Mouse (Mus musculus): ENCODE data around the gene H2-T24. TPM values are rescaled to one million over a fixed set of nuclear protein-coding genes. Genes with fewer than 3 reads are reported as not detected.
A peak's percentile ranks its signal among the peaks of the same experiment; 100 is the strongest.
"Not testable (repeated sequence)": the region's sequence is repeated elsewhere in the genome, so short reads cannot be mapped to it uniquely, and the experiment has no call there.

H2-T24 gene
- total and polyA plus RNA-seq, 3 experiments = 14.1 to 25.9 TPM; not detected in 1

DNA sequence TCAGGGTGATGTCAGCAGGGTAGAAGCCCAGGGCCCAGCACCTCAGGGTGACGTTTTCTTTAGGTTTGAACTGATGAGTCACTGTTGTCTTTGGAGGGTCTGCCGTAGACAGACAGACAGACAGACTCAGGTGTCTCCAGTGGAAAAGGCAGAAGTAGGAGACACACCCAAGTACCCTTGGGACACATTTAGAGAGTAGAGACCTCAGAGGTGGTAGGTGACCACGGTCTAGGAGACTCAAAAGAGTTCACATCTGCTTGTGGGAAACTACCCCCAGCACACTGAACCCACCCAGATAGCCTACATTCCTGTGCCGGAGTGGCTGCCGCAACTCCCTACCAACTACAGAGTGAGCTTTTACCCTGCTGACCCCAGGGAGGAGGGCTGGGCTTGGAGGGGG, 5.4 kb downstream of the H2-T24 start:
- Histone ChIP-seq H3K79me2 (ENCODE audit: control insufficient read depth, insufficient read depth, low read length, poor library complexity) (peaks cover 53% of the 10 kb centered on the region), H3K9ac (ENCODE audit: control insufficient read depth, low read depth, low read length, poor library complexity, severe bottlenecking) (no peak overlapping the region), H3K27me3 (ENCODE audit: control insufficient read depth in 1 of 2, insufficient read depth in 2 of 2, low read length in 2 of 2) (no peaks in the 10 kb centered on the region), H3K4me3 (ENCODE audit: control insufficient read depth in 1 of 2, insufficient read depth in 1 of 2, low read depth in 2 of 2, low read length in 2 of 2) (no peak overlapping the region), H3K9me3 (replicated peaks; ENCODE audit: insufficient read depth, low read length) (no peaks in the 10 kb centered on the region), H3K4me1 (ENCODE audit: control insufficient read depth in 1 of 2, insufficient read depth in 2 of 2, low read length in 2 of 2) (peaks cover 3 to 30% of the 10 kb centered on the region in 2 experiments), H3K36me3 (ENCODE audit: control insufficient read depth in 1 of 2, insufficient read depth in 2 of 2, low read length in 2 of 2) (peaks cover 15 to 31% of the 10 kb centered on the region in 2 experiments), H3K27ac (ENCODE audit: control insufficient read depth, low read depth, low read length) (no peak overlapping the region)
- TF ChIP-seq MXI1 (IDR thresholded peaks at IDR 0.05; ENCODE audit: low read depth, low read length) = no peak
- TF ChIP-seq NRF1 (IDR thresholded peaks at IDR 0.05; ENCODE audit: insufficient read depth, low read depth, low read length, poor library complexity, severe bottlenecking) = no peak
- TF ChIP-seq POLR2A (IDR thresholded peaks at IDR 0.05; ENCODE audit: control insufficient read depth in 1 of 2, insufficient read depth in 1 of 2, low read depth in 1 of 2, low read length in 2 of 2, poor library complexity in 1 of 2) = no peak
- TF ChIP-seq ZKSCAN1 (IDR thresholded peaks at IDR 0.05; ENCODE audit: low read depth, low read length) = no peak
- no peak for TF ChIP-seq NELFE (IDR thresholded peaks at IDR 0.05; ENCODE audit: low read depth, low read length)
- TF ChIP-seq MYC (IDR thresholded peaks at IDR 0.05; ENCODE audit: low read depth, low read length) = no peak
- no peak for TF ChIP-seq ETS1 (IDR thresholded peaks at IDR 0.05; ENCODE audit: low read depth, low read length)
- TF ChIP-seq SIN3A (IDR thresholded peaks at IDR 0.05; ENCODE audit: low read length) = no peak
- no peak for TF ChIP-seq MAZ (IDR thresholded peaks at IDR 0.05; ENCODE audit: low read depth, low read length)
- no peak for TF ChIP-seq MYB (IDR thresholded peaks at IDR 0.05; ENCODE audit: low read depth, low read length)
- TF ChIP-seq POLR2AphosphoS2 (IDR thresholded peaks at IDR 0.05; ENCODE audit: low read length) = no peak; the same call in 1 of the 2 replicates
- no peak for TF ChIP-seq UBTF (IDR thresholded peaks at IDR 0.05; ENCODE audit: borderline replicate concordance, insufficient read depth, low read depth, low read length)
- no peak for TF ChIP-seq RCOR1 (IDR thresholded peaks at IDR 0.05; ENCODE audit: low read depth, low read length)
- no peak for TF ChIP-seq ZC3H11A (IDR thresholded peaks at IDR 0.05; ENCODE audit: low read depth, low read length)
- DNase-seq (ENCODE audit: low read depth, low spot score) = peak; percentile 12

GRCm38 (mm10) chr17:36004409-36004808, 16.0 kb downstream of the H2-T24 start:
- Histone ChIP-seq H3K4me1 (ENCODE audit: control insufficient read depth in 1 of 2, insufficient read depth in 2 of 2, low read length in 2 of 2) (peaks cover 23 to 41% of the 10 kb centered on the region in 2 experiments), H3K36me3 (ENCODE audit: control insufficient read depth in 1 of 2, insufficient read depth in 2 of 2, low read length in 2 of 2) (peaks cover 12 to 40% of the 10 kb centered on the region in 2 experiments), H3K79me2 (ENCODE audit: control insufficient read depth, insufficient read depth, low read length, poor library complexity) (peaks cover 54% of the 10 kb centered on the region)
- peak; percentile 11 for DNase-seq (ENCODE audit: low read depth, low spot score)
- H3K27ac ChIP-seq (ENCODE audit: control insufficient read depth, low read depth, low read length); H3K4me3 ChIP-seq (ENCODE audit: control insufficient read depth in 1 of 2, insufficient read depth in 1 of 2, low read depth in 2 of 2, low read length in 2 of 2); H3K27me3 ChIP-seq (ENCODE audit: control insufficient read depth in 1 of 2, insufficient read depth in 2 of 2, low read length in 2 of 2); H3K9ac ChIP-seq (ENCODE audit: control insufficient read depth, low read depth, low read length, poor library complexity, severe bottlenecking); H3K9me3 ChIP-seq (replicated peaks; ENCODE audit: insufficient read depth, low read length): not testable (repeated sequence)
- TF ChIP-seq POLR2A (IDR thresholded peaks at IDR 0.05; ENCODE audit: control insufficient read depth in 1 of 2, insufficient read depth in 1 of 2, low read depth in 1 of 2, low read length in 2 of 2, poor library complexity in 1 of 2) = peak in 1 of 2 experiments; percentile 17; a peak in 1 of 4 replicates

- DNase-seq (ENCODE audit: low read depth, low spot score) = no peak
- Histone ChIP-seq H3K4me1 (ENCODE audit: control insufficient read depth in 1 of 2, insufficient read depth in 2 of 2, low read length in 2 of 2) (peaks cover 30 to 50% of the 10 kb centered on the region in 2 experiments), H3K36me3 (ENCODE audit: control insufficient read depth in 1 of 2, insufficient read depth in 2 of 2, low read length in 2 of 2) (peaks cover 12 to 50% of the 10 kb centered on the region in 2 experiments), H3K4me3 (ENCODE audit: control insufficient read depth in 1 of 2, insufficient read depth in 1 of 2, low read depth in 2 of 2, low read length in 2 of 2) (no peak overlapping the region), H3K27me3 (ENCODE audit: control insufficient read depth in 1 of 2, insufficient read depth in 2 of 2, low read length in 2 of 2) (no peaks in the 10 kb centered on the region), H3K79me2 (ENCODE audit: control insufficient read depth, insufficient read depth, low read length, poor library complexity) (peaks cover 61% of the 10 kb centered on the region), H3K9ac (ENCODE audit: control insufficient read depth, low read depth, low read length, poor library complexity, severe bottlenecking) (no peak overlapping the region), H3K9me3 (replicated peaks; ENCODE audit: insufficient read depth, low read length) (no peaks in the 10 kb centered on the region), H3K27ac (ENCODE audit: control insufficient read depth, low read depth, low read length) (peak overlapping the region; percentile 33)
- TF ChIP-seq ZNF384 (IDR thresholded peaks at IDR 0.05; ENCODE audit: low read depth, low read length) = no peak
- TF ChIP-seq ZMIZ1 (IDR thresholded peaks at IDR 0.05; ENCODE audit: low read depth, low read length) = no peak
- TF ChIP-seq MXI1 (IDR thresholded peaks at IDR 0.05; ENCODE audit: low read depth, low read length) = no peak
- no peak for TF ChIP-seq MAFK (IDR thresholded peaks at IDR 0.05; ENCODE audit: borderline replicate concordance, low read depth, low read length)
- TF ChIP-seq POLR2A (IDR thresholded peaks at IDR 0.05; ENCODE audit: control insufficient read depth in 1 of 2, insufficient read depth in 1 of 2, low read depth in 1 of 2, low read length in 2 of 2, poor library complexity in 1 of 2) = no peak
- TF ChIP-seq ELF1 (IDR thresholded peaks at IDR 0.05; ENCODE audit: low read depth, low read length) = no peak
- TF ChIP-seq GATA1 (IDR thresholded peaks at IDR 0.05; ENCODE audit: low read depth, low read length) = no peak
- no peak for TF ChIP-seq TCF12 (IDR thresholded peaks at IDR 0.05; ENCODE audit: low read depth, low read length)
- no peak for TF ChIP-seq MYB (IDR thresholded peaks at IDR 0.05; ENCODE audit: low read depth, low read length)
- TF ChIP-seq MAZ (IDR thresholded peaks at IDR 0.05; ENCODE audit: low read depth, low read length) = no peak
- TF ChIP-seq E2F4 (IDR thresholded peaks at IDR 0.05; ENCODE audit: borderline replicate concordance, low read depth, low read length) = no peak
These were observed 17.0 kb downstream of the H2-T24 start for GRCm38 (mm10) chr17:36003331-36003730.

Measured in MEL (cell line).